Mouse (Mus musculus) midbrain, postnatal 0 days (tissue): Measurements from ENCODE around the gene Samd5. TPM values are rescaled to one million over a fixed set of nuclear protein-coding genes. Genes with fewer than 3 reads are reported as not detected.

Source experiments
- ATAC-seq: fragments of 200-750 bp; cut with Nextera tagmentation; 2 replicates; pipeline ENCODE4 v1.8.0; 2017; ENCODE audit warnings: moderate number of reproducible peaks, mild to moderate bottlenecking, moderate TSS enrichment, moderate library complexity; ENCODE audit not compliant: low FRiP score
- DNase-seq: peaks from one replicate; pipeline ENCODE4 v3.0.0-alpha.2; 2015; ENCODE audit warnings: low spot score
- H3K27ac ChIP-seq: fragments of 300-500 bp; sonication (generic); 2 replicates; pipeline ENCODE4 v1.5.1; 2014; ENCODE audit warnings: low read depth, mild to moderate bottlenecking, low read length, mixed read lengths
- H3K27me3 ChIP-seq: fragments of 300-500 bp; sonication (generic); 2 replicates; pipeline ENCODE4 v1.6.1; 2014; ENCODE audit warnings: low read length, control low read depth, mixed read lengths; ENCODE audit not compliant: insufficient read depth
- H3K36me3 ChIP-seq: fragments of 300-500 bp; sonication (generic); 2 replicates; pipeline ENCODE4 v1.6.1; 2014; ENCODE audit warnings: low read length, control low read depth, mixed read lengths; ENCODE audit not compliant: insufficient read depth
- H3K4me1 ChIP-seq: fragments of 300-500 bp; sonication (generic); 2 replicates; pipeline ENCODE4 v1.6.1; 2014; ENCODE audit warnings: mild to moderate bottlenecking, control low read depth, antibody characterized with exemption, low read length, mixed read lengths; ENCODE audit not compliant: insufficient read depth
- H3K4me2 ChIP-seq: fragments of 300-500 bp; sonication (generic); 2 replicates; pipeline ENCODE4 v1.6.1; 2014; ENCODE audit warnings: low read depth, mild to moderate bottlenecking, low read length, mixed read lengths; ENCODE audit not compliant: poor library complexity, severe bottlenecking
- H3K4me3 ChIP-seq: fragments of 300-500 bp; sonication (generic); 2 replicates; pipeline ENCODE4 v1.5.1; 2014; ENCODE audit warnings: low read depth, mild to moderate bottlenecking, low read length, moderate library complexity
- H3K9ac ChIP-seq: fragments of 300-500 bp; sonication (generic); replicated peaks from 2 replicates; pipeline ENCODE4 v1.6.1; 2014; ENCODE audit warnings: mild to moderate bottlenecking, low read length, moderate library complexity, mixed read lengths; ENCODE audit not compliant: poor library complexity, severe bottlenecking
- H3K9me3 ChIP-seq: fragments of 300-500 bp; sonication (generic); 2 replicates; pipeline ENCODE4 v1.6.1; 2016; ENCODE audit warnings: low read length, control low read depth
- CTCF ChIP-seq: IDR thresholded peaks from 2 replicates; pipeline ENCODE4 v1.5.1; 2016; ENCODE audit warnings: antibody characterized with exemption, mild to moderate bottlenecking
- WGBS: fragments of 180-500 bp; shearing (Covaris S2); extraction: QIAGEN DNeasy Blood & Tissue Kit; methylation state at CpG from one replicate; pipeline ENCODE4 v1.1.7; 2014; 5-methylcytosine and 5-hydroxymethylcytosine counted together
- polyA plus RNA-seq: library from polyadenylated mRNA; unstranded; fragments of >200 nt; fragmentation: Nextera tagmentation; extraction: Ambion mirVana; gene quantifications from 2 replicates; pipeline ENCODE4 v1.2.1, GENCODE M21; 2015
- total RNA-seq: library from RNA; depleted of rRNA; stranded (reverse); fragments of >200 nt; gene quantifications from 2 replicates; pipeline ENCODE4 v1.2.3, GENCODE M21; 2014; rRNA removed

Gene Samd5
- total and polyA plus RNA-seq, 2 experiments from 2014 or later: 5.7 to 11.0 TPM

GRCm38 (mm10) chr10:9586328-9586727 lies 88.7 kb downstream of the Samd5 start:
- H3K4me1 ChIP-seq: no peaks in the 10 kb centered on the region
- H3K9me3 ChIP-seq: no peaks in the 10 kb centered on the region
- H3K9ac ChIP-seq: no peak overlapping the region
- 83% methylated on average over 5 of the region's 5 CpGs for WGBS
- H3K36me3 ChIP-seq: no peaks in the 10 kb centered on the region
- H3K4me2 ChIP-seq: no peak overlapping the region
- no peak overlapping the region for H3K27ac ChIP-seq
- H3K4me3 ChIP-seq: no peak overlapping the region
- no peak for ATAC-seq
- TF ChIP-seq CTCF: no peak
- no peaks in the 10 kb centered on the region for H3K27me3 ChIP-seq
- no peak for DNase-seq

DNA sequence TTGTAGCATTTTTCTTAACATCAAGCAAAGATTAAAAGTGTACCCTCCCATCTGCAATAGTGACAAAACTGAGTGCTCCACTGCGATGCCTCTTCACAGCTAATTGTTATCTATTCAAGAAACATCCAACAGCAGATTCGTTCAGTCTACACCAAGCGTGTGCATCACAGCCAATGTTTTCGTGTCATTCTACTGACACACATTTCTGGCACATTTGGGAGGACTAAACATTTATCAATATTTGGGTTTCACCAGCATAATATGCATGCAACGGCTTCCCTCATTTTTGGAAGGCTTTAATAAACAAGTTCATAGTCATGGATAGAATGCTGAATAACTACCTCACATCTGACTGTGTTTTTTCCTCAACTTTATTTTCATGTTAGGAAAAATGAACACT lies 95.6 kb downstream of the Samd5 start:
- Histone ChIP-seq H3K27ac (no peak overlapping the region), H3K4me1 (no peaks in the 10 kb centered on the region), H3K4me2 (no peak overlapping the region), H3K9me3 (no peaks in the 10 kb centered on the region), H3K36me3 (no peaks in the 10 kb centered on the region), H3K4me3 (no peak overlapping the region), H3K9ac (no peak overlapping the region), H3K27me3 (no peaks in the 10 kb centered on the region)
- TF ChIP-seq CTCF: no peak
- 85% methylated on average over 5 of the region's 5 CpGs for WGBS
- ATAC-seq: no peak
- DNase-seq: no peak

- H3K27ac ChIP-seq: no peak overlapping the region
- 31% methylated on average over 4 of the region's 4 CpGs for WGBS
- no peaks in the 10 kb centered on the region for H3K27me3 ChIP-seq
- no peak for DNase-seq
- peak; percentile 58 for TF ChIP-seq CTCF
- H3K4me3 ChIP-seq: no peak overlapping the region
- no peaks in the 10 kb centered on the region for H3K9me3 ChIP-seq
- H3K36me3 ChIP-seq: no peaks in the 10 kb centered on the region
- ATAC-seq: no peak
- H3K9ac ChIP-seq: no peak overlapping the region
- H3K4me2 ChIP-seq: no peak overlapping the region
- no peaks in the 10 kb centered on the region for H3K4me1 ChIP-seq
Observed at GRCm38 (mm10) chr10:9575605-9576004, 99.4 kb downstream of the Samd5 start.

GRCm38 (mm10) chr10:9574135-9574534 lies 100.9 kb downstream of the Samd5 start:
- 95% methylated on average over 4 of the region's 4 CpGs for WGBS
- H3K27ac ChIP-seq: no peak overlapping the region
- no peak overlapping the region for H3K4me2 ChIP-seq
- H3K36me3 ChIP-seq: no peaks in the 10 kb centered on the region
- ATAC-seq: no peak
- no peak overlapping the region for H3K4me3 ChIP-seq
- no peak for DNase-seq
- H3K27me3 ChIP-seq: no peaks in the 10 kb centered on the region
- no peaks in the 10 kb centered on the region for H3K9me3 ChIP-seq
- no peak overlapping the region for H3K9ac ChIP-seq
- no peak for TF ChIP-seq CTCF
- H3K4me1 ChIP-seq: 0 out of 2 replicates have a peak, but pooled peaks cover 3% of the 10 kb centered on the region

Other genes with a start within 250 kb of the Samd5 start
- 52.7 and 58.4 TPM in 2 replicates for gene Stxbp5, start 225.9 kb upstream of the Samd5 start, total RNA-seq
- gene Stxbp5, start 225.9 kb upstream of the Samd5 start, polyA plus RNA-seq: 6.8 and 8.0 TPM in 2 replicates